Mouse (Mus musculus) activated CD4-positive, CD25-positive, alpha-beta regulatory T cell, adult 4 months (primary cell): Measurements from ENCODE around the gene Lrp5. TPM values are rescaled to one million over a fixed set of nuclear protein-coding genes. Genes with fewer than 3 reads are reported as not detected.
"Not testable (repeated sequence)": the region's sequence is repeated elsewhere in the genome, so short reads cannot be mapped to it uniquely, and the experiment has no call there.

Experiments
- ATAC-seq: one replicate; pipeline ENCODE4 v1.8.0; 2017
- polyA plus RNA-seq, 2 experiments: library from polyadenylated mRNA; unstranded; fragments of 100-300 nt; shearing (Covaris generic); gene quantifications; one replicate each; pipeline ENCODE4 v1.2.1; 2017

Lrp5 gene
- polyA plus RNA-seq, 2 experiments from 2014 or later: 0.09 TPM; not detected in 1

GRCm38 (mm10) chr19:3610886-3611285 is 75.5 kb downstream of the Lrp5 start:
- no peak for ATAC-seq

DNA sequence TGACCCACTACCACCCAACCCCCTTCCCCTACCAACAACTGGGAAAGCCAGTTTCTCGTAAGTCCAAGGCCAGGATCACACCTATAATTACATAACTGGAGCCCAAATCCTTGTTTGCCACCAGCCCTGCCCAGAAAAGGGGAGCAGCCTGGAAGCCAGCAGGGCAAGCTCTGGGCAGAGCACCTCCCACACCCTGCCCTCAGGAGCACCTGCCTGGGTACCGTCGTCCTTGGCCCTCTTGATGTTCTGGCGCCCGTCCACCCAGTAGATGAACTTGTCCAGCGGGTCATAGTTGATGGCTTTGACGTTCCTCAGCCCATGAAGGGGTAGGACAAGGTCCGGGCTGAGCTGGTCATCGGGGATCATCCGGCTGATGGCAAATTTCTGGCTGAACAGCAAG is 76.5 kb downstream of the Lrp5 start:
- no peak for ATAC-seq

- ATAC-seq: no peak
Observed at GRCm38 (mm10) chr19:3594316-3594715, 92.0 kb downstream of the Lrp5 start.

DNA sequence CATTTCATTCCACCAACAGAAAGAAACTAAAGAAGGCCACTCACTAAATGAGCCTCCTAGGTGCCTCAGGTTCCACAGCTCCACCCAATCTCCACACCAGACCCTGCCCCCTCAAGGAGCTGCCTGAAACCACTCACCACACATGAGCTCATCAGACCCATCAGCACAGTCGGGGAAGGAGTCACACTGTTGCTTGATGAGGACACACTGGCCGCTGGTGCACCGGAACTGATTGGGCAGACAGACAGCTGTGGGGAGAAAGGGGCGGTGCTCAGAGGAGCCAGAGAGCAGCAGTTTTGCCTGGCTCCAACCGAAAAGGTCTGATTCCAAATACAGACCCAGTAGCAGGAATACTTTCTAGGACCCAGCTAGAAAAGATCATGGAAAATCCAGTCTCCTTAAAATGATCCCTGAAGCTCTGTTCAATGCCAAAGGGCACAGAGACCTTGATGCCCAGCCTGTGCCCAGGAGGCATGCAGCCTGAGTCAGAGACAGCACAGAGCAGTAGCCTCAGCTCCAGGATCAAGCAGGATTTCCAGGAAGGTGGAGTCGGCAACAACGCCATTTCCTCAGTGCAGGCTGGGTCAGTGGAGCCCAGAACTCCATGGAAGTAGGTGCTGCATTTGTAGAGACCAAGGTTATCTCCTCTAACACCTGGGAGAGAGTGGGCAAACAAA is 92.8 kb downstream of the Lrp5 start:
- no peak for ATAC-seq

DNA sequence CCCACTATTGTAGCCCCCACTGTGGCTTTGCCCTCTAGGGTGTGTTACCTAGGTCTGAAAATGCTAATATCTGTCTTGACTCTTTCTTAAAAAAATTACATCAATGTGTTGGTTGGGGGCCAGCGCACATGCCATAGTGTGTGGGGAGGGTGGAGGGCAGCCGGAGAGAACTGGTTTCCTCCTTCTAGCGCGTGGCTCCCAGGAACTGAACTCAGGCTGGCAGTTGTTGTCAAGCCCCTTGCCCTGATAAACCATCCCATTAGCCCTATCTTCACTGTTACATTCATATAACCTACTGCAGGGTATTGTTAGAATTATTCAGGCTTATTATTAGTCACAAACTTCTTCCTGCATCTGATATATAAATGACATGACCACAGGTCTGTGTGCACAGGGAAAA is 96.4 kb downstream of the Lrp5 start:
- no peak for ATAC-seq

GRCm38 (mm10) chr19:3589547-3589946 is 96.8 kb downstream of the Lrp5 start:
- no peak for ATAC-seq

GRCm38 (mm10) chr19:3587729-3588128 is 98.6 kb downstream of the Lrp5 start:
- not testable (repeated sequence) for ATAC-seq

DNA sequence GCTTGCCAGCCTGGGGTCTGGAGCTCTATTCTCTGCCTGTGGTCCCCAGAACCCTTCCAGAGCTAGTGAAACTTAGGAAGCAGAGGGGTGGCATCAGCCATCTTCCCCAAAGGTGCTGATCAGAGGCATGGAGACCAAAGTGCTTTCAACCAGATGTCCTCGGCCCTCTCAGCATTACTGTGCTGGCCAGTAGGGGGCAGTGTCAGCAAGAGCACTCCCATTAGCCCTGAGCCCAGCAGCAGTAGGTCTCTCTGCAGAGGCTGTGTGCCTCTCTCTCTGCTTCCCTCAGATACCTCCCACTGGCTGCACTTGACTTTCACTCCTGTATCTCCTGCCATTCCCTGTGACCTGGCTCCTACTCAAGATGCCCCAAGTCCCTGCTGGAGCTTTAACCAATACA is 99.8 kb downstream of the Lrp5 start:
- ATAC-seq: no peak

GRCm38 (mm10) chr19:3586026-3586425 is 100.3 kb downstream of the Lrp5 start:
- ATAC-seq: no peak

- no peak for ATAC-seq
Observed at GRCm38 (mm10) chr19:3581326-3581725, 105.0 kb downstream of the Lrp5 start.

- no peak for ATAC-seq
Observed at GRCm38 (mm10) chr19:3577911-3578290, 108.5 kb downstream of the Lrp5 start.

- ATAC-seq: no peak
Observed at GRCm38 (mm10) chr19:3577265-3577910, 109.0 kb downstream of the Lrp5 start.

DNA sequence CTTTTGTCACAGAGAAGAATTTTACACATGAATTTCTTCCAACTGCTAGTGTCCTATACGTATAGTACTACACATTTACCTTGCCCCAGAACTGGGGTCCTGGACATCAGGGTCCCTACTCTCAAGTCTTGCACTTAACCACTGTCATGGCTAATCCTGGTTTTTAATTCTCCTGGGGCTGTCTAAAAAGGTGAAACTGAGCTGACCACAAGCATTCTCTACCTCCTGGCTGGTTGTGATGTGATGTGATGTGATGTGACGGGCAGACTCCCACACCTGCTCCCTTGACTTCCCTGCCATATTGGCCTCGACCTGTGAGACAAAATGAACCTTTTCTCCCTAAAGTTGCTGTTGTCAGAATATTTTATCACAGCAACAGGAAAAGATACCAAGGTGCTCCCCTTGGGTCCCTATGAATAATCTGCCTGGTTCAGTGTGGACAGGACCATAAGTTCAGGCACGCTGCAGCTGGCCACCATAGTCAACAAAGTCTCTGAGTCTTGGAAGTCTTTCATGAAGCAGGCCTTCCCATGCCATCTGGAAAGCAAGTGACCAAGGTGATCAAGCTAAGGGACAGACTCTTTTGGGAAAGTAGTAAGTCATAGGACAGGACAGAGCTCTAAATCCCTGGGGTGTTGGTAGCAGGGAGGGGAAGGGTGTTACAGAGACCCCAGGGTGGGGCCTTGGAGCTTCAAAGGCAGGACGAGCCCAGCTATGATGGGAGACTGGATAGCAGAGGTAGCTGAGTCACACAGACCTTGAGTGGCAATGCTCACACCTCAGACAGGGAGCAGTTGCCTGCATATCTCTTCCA is 109.7 kb downstream of the Lrp5 start:
- ATAC-seq: no peak

DNA sequence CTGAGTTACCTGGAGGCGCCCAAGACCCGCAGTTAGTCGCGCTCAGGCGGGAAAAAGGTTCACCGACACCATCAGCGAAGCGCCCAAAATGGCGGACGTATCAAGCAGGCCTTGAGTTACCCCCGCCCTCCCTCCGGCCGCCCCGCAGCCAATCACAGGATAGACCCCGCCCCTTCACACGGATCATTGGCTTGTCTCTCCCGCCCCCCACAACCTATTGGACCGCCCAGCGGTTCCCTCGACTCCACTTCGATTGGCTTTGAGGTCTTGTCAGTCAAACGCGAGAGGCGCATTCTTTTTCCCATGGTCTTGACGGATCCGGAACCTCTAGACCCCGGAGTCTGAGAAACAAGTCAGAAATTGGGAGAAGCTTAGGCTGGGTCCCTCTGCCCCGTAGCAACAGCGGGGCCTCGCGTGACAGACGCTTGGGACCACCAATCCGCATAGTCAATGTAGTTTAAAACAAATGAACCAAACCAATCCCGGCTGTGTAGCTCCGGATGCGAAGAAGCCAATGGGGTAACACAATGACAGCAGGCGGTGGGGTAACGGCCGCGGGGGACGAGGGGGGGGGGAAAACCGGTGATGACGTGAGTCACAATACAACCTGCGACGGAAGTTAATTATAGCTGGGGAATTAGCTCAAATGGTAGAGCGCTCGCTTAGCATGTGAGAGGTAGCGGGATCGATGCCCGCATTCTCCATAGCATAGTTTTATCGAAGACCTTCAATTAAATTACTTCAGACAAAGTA is 110.6 kb downstream of the Lrp5 start, which contains the start of gene Ppp6r3:
TSS of gene Ppp6r3 (minus strand) at position 118 of the 753 bp plus-strand sequence.
- peak; percentile 93 for ATAC-seq

- peak; percentile 5 for ATAC-seq
Observed at GRCm38 (mm10) chr19:3575276-3575631, 111.1 kb downstream of the Lrp5 start.

DNA sequence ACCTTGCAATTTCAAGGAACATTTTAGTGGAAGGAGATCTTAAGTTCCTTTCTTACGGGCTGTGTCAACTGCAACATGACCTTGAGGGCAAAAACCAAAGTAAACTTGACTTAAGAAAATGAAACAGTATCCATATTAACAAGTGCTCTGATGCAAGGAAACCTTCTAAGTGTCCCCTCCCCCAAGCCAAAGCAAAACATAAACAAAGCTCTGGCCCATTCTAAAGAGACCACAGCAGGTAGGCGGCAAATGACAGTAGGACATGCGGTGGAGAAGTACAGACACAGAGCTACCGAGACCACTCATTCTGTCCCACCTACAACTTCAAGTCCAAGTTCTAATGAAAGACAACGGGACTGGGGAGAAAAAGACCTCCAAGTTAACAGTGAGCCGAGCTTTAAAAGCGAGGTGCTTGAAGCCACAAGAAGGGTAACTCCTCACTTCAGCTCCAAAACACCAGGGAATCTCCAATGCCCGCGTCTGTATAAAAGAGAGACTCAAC is 111.7 kb downstream of the Lrp5 start:
- no peak for ATAC-seq

DNA sequence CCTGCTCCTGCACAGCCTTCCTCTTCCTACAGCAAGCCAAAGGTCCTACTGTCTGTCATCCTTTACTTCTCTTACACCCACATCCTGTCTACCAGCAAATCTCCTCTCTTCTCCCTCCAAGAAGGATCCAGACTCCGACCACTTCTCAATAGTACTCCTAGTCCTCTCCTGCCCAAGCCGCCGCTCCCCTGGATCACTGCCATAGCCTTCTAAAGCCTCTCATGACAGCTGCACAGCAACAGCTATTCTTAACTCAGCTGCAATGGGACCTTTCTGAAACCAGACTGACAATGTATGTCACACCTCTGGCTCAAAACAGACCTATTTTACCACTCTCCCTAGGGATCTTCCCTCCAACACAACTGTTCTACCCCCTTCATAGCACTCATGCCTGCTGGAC is 122.1 kb downstream of the Lrp5 start:
- ATAC-seq: no peak

DNA sequence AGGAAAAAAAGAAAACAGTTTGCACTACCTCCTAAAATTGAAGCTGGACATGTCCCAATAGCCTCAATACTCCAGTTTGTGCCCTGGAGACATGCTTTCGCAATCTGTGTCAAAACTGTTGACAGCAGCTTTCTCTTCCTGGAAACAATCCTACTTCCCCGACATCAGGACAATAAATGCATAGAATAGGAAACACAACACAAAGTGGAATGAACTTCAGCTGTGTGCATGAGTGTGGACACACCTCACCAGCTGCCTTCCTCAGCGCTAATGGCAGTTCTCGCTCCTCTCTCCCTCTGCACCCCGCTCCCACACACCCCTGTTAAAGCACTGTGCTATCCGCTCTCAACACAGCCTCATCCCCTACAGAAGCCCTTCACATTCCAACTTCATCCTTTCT is 123.6 kb downstream of the Lrp5 start:
- ATAC-seq: no peak

DNA sequence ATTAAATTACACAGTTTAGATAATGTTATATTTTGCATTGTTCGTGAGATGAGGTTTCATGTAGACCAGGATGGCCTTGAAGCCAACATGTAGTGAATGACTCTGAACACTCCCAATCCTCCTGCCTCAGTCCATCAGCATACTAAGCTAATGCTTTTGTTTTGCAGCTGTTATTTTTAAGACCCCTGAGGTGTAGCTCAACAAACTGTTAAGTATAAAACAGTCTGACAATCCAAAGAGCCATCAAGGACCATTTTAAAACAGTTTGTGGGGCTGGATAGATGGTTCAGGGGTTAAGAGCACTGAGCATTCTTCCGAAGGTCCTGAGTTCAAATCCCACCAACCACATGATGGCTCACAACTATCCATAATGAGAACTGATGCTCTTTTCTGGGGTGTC is 124.1 kb downstream of the Lrp5 start:
- no peak for ATAC-seq

GRCm38 (mm10) chr19:3556169-3556827 is 130.1 kb downstream of the Lrp5 start:
- no peak for ATAC-seq

DNA sequence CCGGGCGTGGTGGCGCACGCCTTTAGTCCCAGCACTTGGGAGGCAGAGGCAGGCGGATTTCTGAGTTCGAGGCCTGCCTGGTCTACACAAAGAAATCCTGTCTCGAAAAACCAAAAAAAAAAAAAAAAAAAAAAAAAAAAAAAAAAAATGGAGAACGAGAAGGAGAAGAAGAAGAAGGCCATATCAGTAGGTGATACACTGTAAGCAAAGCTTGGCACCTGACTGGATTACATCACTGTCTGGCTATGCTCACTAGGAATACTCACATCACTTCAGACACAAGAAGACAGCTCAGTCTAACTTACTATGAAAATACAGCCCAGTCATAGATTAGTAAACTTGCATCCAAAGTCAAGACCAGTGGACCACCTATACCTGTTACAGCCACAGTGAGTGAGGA is 131.6 kb downstream of the Lrp5 start:
- ATAC-seq: no peak

- no peak for ATAC-seq
Observed at GRCm38 (mm10) chr19:3551573-3552159, 134.7 kb downstream of the Lrp5 start.
